Mouse (Mus musculus): Measurements from ENCODE around the gene Cacna1c. TPM values are rescaled to one million over a fixed set of nuclear protein-coding genes. Genes with fewer than 3 reads are reported as not detected.
A peak's percentile ranks its signal among the peaks of the same experiment; 100 is the strongest.

The Cacna1c gene
- total RNA-seq, 2 experiments from 2014 or later, result 2.1 to 2.7 TPM

GRCm38 (mm10) chr6:119095081-119095480 is 101.1 kb downstream of the Cacna1c start:
- DNase-seq, result no peak

DNA sequence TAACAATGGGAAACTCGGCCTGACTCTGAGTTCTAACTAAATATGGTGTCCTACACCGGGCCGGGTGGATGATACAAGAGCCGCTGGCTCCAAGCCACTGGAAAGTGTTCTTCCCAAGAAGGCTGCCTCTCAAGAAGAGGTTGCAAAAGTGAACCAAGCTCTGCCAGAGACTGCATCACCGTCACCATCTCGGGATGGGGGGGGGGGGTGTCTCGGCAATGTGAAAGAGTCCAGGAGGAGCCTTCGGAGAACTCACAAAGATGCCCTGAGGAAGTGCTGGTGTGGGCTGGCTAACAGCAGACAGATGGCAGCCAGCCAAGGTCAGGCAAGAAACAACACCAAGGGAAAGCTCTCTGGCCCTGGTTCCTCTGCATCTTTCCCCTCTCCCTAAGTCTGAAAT is 107.0 kb downstream of the Cacna1c start:
- peak; percentile 18 for DNase-seq

- no peak for DNase-seq
These were observed 107.8 kb downstream of the Cacna1c start for GRCm38 (mm10) chr6:119088381-119088780.

GRCm38 (mm10) chr6:119087919-119088318 is 108.3 kb downstream of the Cacna1c start:
- DNase-seq, result no peak

- DNase-seq, result no peak
These were observed 110.4 kb downstream of the Cacna1c start for GRCm38 (mm10) chr6:119085789-119086188.

- no peak for DNase-seq
These were observed 111.7 kb downstream of the Cacna1c start for GRCm38 (mm10) chr6:119084532-119084931.

- DNase-seq, result no peak
These were observed 112.7 kb downstream of the Cacna1c start for GRCm38 (mm10) chr6:119083559-119083958.

- DNase-seq, result no peak
These were observed 113.6 kb downstream of the Cacna1c start for GRCm38 (mm10) chr6:119082662-119083061.

DNA sequence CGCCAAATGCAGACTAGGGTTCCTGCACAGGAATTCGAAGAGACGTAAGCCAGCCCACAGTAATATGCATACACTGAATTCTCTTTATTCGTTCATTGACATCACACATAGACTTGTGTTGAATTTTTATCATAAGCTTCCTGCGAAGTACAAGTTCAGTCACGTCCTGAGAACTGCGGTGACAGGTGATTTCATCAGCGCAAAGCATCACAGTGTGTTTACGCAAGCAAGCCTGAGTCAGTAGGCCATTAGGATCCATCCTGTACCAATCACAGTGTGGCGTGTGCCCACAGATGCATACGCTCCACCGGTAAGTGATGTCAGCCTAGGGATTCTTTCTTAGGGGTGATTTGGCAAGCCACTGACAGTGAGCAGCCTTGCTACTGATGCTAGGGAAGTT is 114.6 kb downstream of the Cacna1c start:
- no peak for DNase-seq

DNA sequence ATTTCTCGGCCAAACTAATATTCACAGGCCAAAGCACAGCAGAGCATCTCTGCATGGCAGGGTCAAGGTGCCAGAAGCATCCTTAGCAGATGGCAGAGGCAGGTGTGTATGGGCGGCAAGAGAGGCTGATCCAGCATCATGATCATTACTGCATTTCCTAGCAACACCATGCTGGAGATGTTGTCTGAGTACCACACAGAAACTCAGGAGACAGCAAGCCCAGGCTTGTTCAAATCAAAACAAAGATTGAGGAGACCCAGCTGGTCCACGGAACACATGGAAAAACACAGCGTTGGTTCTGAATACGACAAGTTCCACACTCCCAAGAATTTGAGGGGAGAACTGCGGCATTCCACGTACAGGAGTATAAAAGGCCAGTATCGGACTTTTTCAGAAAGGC is 116.6 kb downstream of the Cacna1c start:
- DNase-seq, result no peak

DNA sequence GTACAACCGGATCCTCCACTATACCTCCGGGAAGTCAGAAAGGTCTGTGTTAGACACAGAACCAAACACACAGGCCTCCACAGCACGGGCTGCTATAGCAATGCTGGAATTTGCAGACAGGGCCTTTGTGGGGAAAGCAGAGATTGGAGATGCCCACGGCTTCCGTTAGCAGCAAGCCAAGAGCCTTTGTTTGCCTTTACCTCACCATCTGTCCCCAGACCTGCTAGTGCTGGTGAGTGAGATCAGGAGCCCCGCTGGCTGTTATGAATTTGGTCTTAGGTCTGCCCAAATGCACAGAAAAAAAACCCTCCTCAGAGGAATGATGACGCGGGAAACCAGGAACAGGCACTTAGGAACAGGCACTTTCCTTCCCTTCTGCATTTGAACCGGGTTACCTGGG is 117.3 kb downstream of the Cacna1c start:
- no peak for DNase-seq

GRCm38 (mm10) chr6:119077231-119077630 is 119.0 kb downstream of the Cacna1c start:
- DNase-seq, result no peak

DNA sequence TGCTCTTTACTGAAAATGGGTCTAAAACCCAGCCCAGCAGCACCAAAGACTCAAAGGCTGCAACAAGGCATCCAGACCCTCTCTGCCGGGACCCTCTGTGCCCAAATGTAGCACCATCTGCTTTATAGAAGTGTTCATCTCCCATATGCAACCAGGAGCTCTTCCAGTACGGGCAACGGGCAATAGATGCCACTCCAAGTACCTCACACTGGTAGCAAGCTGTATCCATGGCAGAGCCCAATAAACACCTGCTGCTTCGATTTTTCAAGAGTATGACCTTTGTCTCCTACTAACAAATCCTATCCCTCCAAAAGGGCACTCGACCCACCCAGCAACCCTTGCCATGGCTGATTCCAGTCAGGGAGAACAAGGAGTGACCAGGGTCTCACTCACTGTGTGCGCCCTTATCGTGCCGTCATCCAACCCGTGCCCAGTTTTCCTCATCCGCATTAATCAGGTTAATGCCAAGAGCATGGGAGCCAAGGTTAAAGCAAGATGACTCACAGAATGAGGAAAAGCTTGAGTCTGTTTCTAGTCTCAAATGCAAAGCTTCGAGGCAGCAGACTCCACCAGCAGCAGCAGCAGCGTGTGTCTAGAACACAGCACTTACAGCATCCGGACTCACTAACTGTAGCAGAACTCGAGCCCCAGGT is 122.7 kb downstream of the Cacna1c start:
- no peak for DNase-seq

DNA sequence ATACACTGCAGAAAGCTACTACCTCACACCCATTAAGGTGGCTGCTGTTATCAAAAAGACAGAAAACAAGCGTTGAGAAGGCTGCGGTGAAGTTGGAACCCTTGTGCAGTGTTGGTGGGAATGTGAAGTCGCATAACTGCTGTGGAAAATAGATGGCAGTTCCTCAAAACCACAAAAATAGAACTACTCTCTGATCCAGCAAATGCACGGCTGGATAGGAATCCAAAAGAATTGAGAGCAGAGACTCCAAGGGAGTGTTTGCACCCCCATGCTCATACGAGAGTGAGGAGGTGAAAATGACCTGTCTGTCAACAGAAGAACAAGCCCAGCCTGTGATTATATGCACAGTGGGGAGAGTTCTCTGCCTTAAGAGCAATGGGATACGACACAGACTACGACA is 123.4 kb downstream of the Cacna1c start:
- DNase-seq, result no peak

DNA sequence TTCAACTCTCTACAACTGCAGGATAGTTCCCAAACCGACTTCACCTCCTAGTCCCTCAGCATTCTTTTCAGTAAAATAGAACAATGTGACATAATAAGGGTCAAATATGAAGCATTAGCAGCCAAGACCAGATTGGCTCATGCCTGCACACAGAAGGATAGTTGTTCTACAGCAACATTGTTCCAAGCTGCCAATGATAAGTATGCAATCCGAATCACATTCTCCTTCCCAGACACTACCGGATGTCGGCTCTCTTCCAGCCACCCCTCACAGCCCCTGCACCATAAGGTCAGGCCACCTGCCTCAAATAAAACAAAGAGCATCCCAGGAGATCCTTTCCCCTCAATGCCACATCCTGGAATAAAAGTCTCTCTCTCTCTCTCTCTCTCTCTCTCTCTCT is 125.4 kb downstream of the Cacna1c start:
- DNase-seq, result no peak

DNA sequence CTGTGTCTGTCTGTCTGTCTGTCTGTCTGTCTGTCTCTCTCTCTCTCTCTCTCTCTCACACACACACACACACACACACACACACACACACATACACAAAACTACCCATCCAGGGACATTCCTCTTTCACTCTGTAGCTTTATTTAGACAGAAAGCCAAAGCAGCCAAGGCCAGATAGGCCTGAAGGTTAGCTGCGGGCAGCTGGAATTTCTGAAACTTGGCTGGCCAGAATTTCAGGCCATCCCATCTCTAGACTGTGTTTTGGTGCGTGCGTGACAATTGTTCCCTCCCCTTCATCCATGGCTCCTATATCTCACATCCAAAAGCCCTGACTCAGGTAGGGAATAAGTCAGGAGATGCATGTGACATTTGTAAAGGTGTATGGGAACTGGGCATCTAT is 125.9 kb downstream of the Cacna1c start:
- no peak for DNase-seq

DNA sequence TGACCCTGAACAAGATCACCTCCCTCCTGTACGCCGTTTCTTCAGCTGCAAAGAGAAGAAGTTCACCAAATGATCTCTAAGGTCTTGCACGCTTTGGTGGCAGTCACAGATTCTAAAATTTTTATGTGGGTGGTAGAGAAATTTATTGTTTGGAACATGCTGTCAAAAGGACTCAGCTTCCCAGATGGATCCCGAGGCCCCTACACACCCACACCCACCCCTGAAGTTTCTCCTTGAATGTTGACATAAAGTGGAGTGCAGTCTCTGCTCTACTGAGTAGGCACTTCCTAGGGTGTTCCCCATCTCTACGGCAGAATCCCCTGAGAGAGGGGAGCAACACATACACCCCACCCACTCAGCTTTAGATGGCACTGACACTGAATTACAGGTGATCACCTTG is 127.1 kb downstream of the Cacna1c start:
- DNase-seq, result no peak

DNA sequence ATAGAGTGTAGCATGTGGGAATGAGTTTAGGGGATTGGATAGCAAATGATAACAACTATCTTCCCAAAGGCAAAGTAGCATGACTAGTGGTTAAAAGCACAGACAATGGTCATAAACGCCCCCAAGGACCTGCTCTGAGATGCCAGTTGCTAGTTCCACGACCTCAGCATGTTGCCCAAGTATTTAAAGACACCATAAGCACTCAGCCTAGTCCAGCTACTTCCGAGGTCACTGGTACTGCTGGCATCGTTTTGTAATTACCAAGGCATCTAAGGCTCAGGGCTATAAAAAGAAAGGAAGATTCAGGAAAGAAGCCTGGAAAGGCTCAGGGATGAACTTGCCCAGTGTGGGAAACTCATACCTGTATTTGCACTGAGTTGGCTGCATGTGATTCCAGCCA is 127.6 kb downstream of the Cacna1c start:
- no peak for DNase-seq

- DNase-seq, result no peak
These were observed 131.3 kb downstream of the Cacna1c start for GRCm38 (mm10) chr6:119064961-119065360.

- no peak for DNase-seq
These were observed 131.8 kb downstream of the Cacna1c start for GRCm38 (mm10) chr6:119064430-119064829.

DNA sequence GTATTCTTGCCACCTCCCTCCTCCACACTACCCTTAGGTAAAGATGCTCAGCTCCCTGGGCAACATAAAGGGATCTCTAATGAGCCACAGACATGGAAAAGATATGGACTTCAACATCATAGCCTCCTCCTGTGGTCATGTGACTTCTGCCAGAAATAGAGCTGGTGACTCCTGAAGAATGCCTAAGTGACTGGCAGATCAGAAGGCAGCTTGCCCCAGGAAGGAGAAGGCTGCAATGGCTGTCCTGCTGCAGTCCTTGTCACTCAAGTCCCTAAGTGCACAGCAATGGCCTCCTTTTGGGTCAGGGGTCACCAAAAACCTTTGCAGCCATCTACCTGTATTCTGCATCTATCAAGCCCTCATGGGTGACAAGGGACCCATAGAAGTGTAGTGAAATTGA is 133.5 kb downstream of the Cacna1c start:
- no peak for DNase-seq

DNA sequence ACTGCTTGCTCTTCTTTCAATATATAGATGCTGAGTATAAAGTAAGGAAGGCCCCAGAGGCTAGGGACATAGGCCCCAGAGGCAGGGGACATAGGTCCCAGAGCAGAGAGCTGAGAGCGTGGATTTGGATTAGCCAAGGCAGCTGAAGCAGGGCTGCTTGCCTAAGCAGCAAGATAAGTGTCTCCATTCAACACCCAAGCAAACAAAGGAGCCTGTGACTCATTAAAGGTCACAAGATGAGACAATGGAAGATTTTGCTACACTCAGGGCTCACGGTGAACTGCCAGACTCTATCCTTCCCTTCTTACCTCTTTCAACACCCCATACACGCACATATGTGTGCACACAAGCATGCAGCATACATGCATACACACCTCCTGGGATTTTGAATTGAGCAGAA is 137.3 kb downstream of the Cacna1c start:
- no peak for DNase-seq

DNA sequence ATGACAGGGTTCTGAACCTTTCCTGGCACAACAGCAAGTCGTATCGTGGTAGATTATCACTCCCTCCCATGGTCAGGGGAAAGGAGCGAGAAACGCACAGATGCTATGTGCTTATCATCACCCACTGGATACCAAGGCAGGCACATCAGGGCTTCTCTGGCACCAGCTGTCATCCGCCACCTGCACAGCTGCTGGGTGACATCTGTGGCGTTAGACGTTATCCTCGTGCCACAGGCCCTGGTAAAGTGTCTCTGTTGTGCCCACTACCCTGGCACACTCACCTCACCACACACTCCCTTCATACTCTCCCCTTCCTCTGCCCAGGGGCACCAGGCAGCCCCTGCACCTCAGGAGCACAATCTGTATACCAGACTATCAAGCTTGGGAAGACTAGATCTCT is 137.8 kb downstream of the Cacna1c start:
- DNase-seq, result no peak

DNA sequence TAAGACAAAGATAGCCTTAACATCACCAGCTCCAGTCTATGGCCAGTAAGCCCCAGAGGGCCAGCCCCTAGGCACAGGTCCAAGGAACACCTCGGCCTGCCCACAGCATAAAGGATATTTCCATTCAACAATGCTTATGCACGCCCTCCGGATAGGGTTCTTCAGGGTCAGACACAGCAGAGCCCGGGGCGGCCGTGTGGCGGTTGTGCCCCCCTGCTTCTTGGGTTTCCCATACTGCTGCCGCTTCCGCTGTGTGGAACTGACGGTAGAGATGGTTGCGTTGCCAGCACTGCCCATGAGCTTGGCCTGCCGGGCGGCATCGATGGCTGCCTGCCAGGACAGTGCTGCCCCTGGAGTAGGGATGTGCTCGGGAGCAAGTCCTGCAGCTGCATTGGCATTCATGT is 139.1 kb downstream of the Cacna1c start:
- DNase-seq, result no peak

DNA sequence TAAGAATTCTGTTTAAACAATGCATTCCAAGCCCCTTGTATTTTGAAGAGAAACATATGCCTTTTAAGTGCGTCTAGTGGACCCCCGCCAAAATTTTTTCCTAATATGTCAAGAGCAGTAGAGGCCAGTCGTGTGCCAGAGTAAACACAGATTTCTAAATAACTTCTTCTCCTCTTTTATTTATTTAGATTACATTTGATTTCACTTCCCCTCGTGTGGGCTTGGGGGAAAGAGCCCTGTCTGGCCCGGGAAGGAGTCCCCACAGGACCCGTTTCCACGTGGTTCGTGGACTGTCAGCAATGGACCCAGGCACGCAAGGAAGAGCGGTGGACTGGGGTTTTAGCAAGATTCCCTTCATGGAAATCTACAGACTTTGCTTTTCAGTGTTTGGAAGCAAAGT is 143.4 kb downstream of the Cacna1c start:
- DNase-seq, result no peak

Measured in gastrocnemius, postnatal 25 days (tissue).